Mouse (Mus musculus) limb, embryonic 12.5 days (tissue): ENCODE measurements around the gene Ruvbl2. TPM values are rescaled to one million over a fixed set of nuclear protein-coding genes. Genes with fewer than 3 reads are reported as not detected.
"Not testable (repeated sequence)": the region's sequence is repeated elsewhere in the genome, so short reads cannot be mapped to it uniquely, and the experiment has no call there.

Experiments
- ATAC-seq: fragments of 200-750 bp; cut with Nextera tagmentation; 2 replicates; pipeline ENCODE4 v1.8.0; 2017; ENCODE audit warnings: low read depth, moderate TSS enrichment; ENCODE audit not compliant: insufficient number of reproducible peaks, insufficient read depth, low FRiP score, low TSS enrichment
- H3K27ac ChIP-seq: fragments of 300-500 bp; sonication (generic); 2 replicates; pipeline ENCODE4 v1.5.1; 2016; ENCODE audit warnings: mild to moderate bottlenecking, moderate library complexity
- H3K27me3 ChIP-seq: fragments of 300-500 bp; sonication (generic); 2 replicates; pipeline ENCODE4 v1.6.1; 2016; ENCODE audit warnings: mild to moderate bottlenecking, moderate library complexity
- H3K36me3 ChIP-seq: fragments of 300-500 bp; sonication (generic); 2 replicates; pipeline ENCODE4 v1.6.1; 2016; ENCODE audit warnings: mild to moderate bottlenecking, moderate library complexity
- H3K4me1 ChIP-seq: fragments of 300-500 bp; sonication (generic); replicated peaks from 2 replicates; pipeline ENCODE4 v1.6.1; 2016
- H3K4me2 ChIP-seq: fragments of 300-500 bp; sonication (generic); 2 replicates; pipeline ENCODE4 v1.6.1; 2016; ENCODE audit warnings: mild to moderate bottlenecking, moderate library complexity
- H3K4me3 ChIP-seq: fragments of 300-500 bp; sonication (generic); replicated peaks from 2 replicates; pipeline ENCODE4 v1.5.1; 2016; ENCODE audit warnings: mild to moderate bottlenecking
- H3K9ac ChIP-seq: fragments of 300-500 bp; sonication (generic); replicated peaks from 2 replicates; pipeline ENCODE4 v1.6.1; 2016; ENCODE audit warnings: mild to moderate bottlenecking, moderate library complexity
- H3K9me3 ChIP-seq: fragments of 300-500 bp; sonication (generic); 2 replicates; pipeline ENCODE4 v1.6.1; 2016; ENCODE audit warnings: mild to moderate bottlenecking, moderate library complexity
- WGBS: fragments of 180-500 bp; shearing (Covaris S2); methylation state at CpG from one replicate; pipeline ENCODE4 v1.1.7; 2016; 5-methylcytosine and 5-hydroxymethylcytosine counted together
- polyA plus RNA-seq: library from polyadenylated mRNA; unstranded; fragments of >200 nt; fragmentation: Nextera tagmentation; extraction: Ambion mirVana; gene quantifications from 2 replicates; pipeline ENCODE4 v1.2.1, GENCODE M21; 2016

Gene Ruvbl2
- polyA plus RNA-seq, 1 experiment from 2014 or later: 156 TPM

DNA sequence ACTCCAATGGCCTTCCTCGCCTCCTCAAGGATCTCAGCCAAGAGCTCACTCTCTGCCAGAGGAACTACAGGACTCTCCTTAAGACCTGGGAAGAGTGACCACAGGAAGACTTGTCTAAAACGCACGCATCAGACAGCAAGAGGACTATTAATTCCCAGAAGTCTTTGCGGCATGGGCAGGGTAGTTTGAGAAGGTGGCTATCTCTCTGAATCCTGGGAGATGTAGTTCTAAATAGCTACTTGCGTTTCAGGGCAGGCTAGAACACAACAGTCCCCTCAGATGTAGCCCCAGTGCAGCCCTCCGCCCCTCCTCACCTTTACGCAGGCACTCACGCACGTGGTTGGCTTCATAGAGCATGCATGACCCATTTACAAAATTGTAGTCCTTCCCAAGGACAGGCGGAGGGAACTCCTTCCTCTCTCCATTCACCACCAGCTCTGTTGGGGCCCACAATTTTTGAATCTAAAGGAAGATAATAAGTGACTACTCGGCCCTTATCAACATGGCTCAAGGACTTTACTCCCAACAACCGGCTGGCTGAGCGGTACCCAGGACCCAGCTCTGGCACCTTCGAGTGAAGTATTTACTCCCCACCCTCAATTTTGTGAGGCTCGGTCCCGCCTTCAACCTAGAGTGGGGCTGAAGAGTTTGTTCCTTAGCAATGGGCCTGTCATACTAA, 37.5 kb upstream of the Ruvbl2 start:
- ATAC-seq: no peak
- H3K27me3 ChIP-seq: no peaks in the 10 kb centered on the region
- H3K9me3 ChIP-seq: no peaks in the 10 kb centered on the region
- no peaks in the 10 kb centered on the region for H3K36me3 ChIP-seq
- no peaks in the 10 kb centered on the region for H3K4me1 ChIP-seq
- H3K9ac ChIP-seq: peak overlapping the region; percentile 42; the same call in 1 of the 2 replicates
- H3K4me3 ChIP-seq: peak overlapping the region; percentile 20; the same call in 1 of the 2 replicates
- 64% methylated on average over 16 of the region's 16 CpGs for WGBS
- 0 out of 2 replicates have a peak overlapping the region, but pooled peaks have one; percentile 24 for H3K27ac ChIP-seq
- peak overlapping the region; percentile 39 for H3K4me2 ChIP-seq

- no peak for ATAC-seq
- Histone ChIP-seq H3K27me3 (no peaks in the 10 kb centered on the region), H3K9ac (no peak overlapping the region), H3K27ac (no peak overlapping the region), H3K9me3 (no peaks in the 10 kb centered on the region), H3K4me3 (no peak overlapping the region), H3K36me3 (no peaks in the 10 kb centered on the region), H3K4me1 (peaks cover 8% of the 10 kb centered on the region), H3K4me2 (no peak overlapping the region)
- 10% methylated on average over 3 of the region's 3 CpGs for WGBS
Measured at GRCm38 (mm10) chr7:45470869-45471268, 33.0 kb upstream of the Ruvbl2 start.

GRCm38 (mm10) chr7:45467090-45467670, 29.3 kb upstream of the Ruvbl2 start:
- peak overlapping the region; percentile 87 for H3K4me3 ChIP-seq
- H3K4me2 ChIP-seq: peak overlapping the region; percentile 90
- H3K27me3 ChIP-seq: no peaks in the 10 kb centered on the region
- peaks cover 34% of the 10 kb centered on the region for H3K36me3 ChIP-seq
- peaks cover 14% of the 10 kb centered on the region for H3K4me1 ChIP-seq
- 35% methylated on average over 7 of the region's 7 CpGs for whole genome bisulfite sequencing
- H3K27ac ChIP-seq: no peak overlapping the region
- H3K9ac ChIP-seq: 0 out of 2 replicates have a peak overlapping the region, but pooled peaks have one; percentile 27
- peak; percentile 26 for ATAC-seq
- H3K9me3 ChIP-seq: no peaks in the 10 kb centered on the region

GRCm38 (mm10) chr7:45466283-45467089, 28.6 kb upstream of the Ruvbl2 start, which contains the start of gene Bax:
Gene Bax, minus strand, starts transcription at chr7:45466898.
- H3K36me3 ChIP-seq: peaks cover 40% of the 10 kb centered on the region
- peak; percentile 76 for ATAC-seq

DNA sequence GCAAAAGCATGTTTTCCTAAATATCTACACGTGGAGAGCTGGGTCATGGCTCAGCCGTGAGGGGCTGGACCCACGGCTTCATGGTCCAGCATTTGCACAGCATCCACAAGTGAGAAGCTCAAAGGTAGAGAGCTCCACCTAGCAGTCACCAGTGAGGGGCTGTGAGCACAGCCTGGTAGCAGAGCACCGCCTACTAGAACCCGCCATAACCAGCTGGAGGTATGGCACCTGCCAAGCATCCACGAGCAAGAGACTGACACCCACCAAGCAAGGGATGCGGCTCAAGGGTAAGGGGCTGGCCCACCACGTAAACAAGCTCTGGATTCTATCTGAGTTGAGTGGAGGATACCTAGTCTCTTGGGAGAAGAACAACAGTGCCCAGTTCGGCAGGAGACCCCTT, 27.7 kb upstream of the Ruvbl2 start:
- 82% methylated on average over 9 of the region's 9 CpGs for WGBS
- ATAC-seq: no peak
- Histone ChIP-seq H3K27me3 (no peaks in the 10 kb centered on the region), H3K9ac (peak overlapping the region; percentile 79; the same call in 1 of the 2 replicates), H3K4me3 (peak overlapping the region; percentile 87), H3K27ac (no peak overlapping the region), H3K36me3 (peaks cover 49% of the 10 kb centered on the region), H3K4me1 (peaks cover 23% of the 10 kb centered on the region), H3K4me2 (peak overlapping the region; percentile 90), H3K9me3 (no peaks in the 10 kb centered on the region)

More at GRCm38 (mm10) chr7:45466283-45467089, 28.6 kb upstream of the Ruvbl2 start, which contains the start of gene Bax:
- H3K9ac ChIP-seq: peak within 1 kb of the TSS; percentile 79
- H3K9me3 ChIP-seq: no peaks in the 10 kb centered on the region
- WGBS: under 1% methylated on average over 52 of the region's 58 CpGs
- H3K4me3 ChIP-seq: peak within 1 kb of the TSS; percentile 87
- no peaks in the 10 kb centered on the region for H3K27me3 ChIP-seq
- peaks cover 14% of the 10 kb centered on the region for H3K4me1 ChIP-seq
- peak within 1 kb of the TSS; percentile 90 for H3K4me2 ChIP-seq
- H3K27ac ChIP-seq: peak within 1 kb of the TSS; percentile 56; the same call in 1 of the 2 replicates

DNA sequence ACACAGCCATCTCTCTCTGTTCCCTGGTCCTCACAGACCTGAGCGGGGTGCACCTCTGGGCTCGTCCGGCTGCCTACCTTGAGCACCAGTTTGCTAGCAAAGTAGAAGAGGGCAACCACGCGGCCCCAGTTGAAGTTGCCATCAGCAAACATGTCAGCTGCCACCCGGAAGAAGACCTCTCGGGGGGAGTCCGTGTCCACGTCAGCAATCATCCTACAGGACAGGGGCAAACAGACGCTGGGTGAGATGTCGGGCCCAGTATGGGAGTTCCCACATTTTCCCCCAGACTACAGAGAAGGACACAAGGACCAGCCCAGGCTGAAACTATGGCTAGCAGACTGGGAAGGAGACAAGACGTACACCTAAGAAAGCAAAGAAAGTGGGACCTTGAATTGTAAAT, 27.2 kb upstream of the Ruvbl2 start:
- Histone ChIP-seq H3K4me1 (peaks cover 28% of the 10 kb centered on the region), H3K4me2 (0 out of 2 replicates have a peak overlapping the region, but pooled peaks have one; percentile 90), H3K4me3 (peak overlapping the region; percentile 87), H3K27me3 (no peaks in the 10 kb centered on the region), H3K36me3 (peaks cover 49% of the 10 kb centered on the region), H3K27ac (no peak overlapping the region), H3K9me3 (no peaks in the 10 kb centered on the region), H3K9ac (no peak overlapping the region)
- ATAC-seq: no peak
- WGBS: 96% methylated on average over 12 of the region's 12 CpGs

GRCm38 (mm10) chr7:45463987-45464778, 26.3 kb upstream of the Ruvbl2 start:
- Histone ChIP-seq H3K4me1 (peaks cover 29% of the 10 kb centered on the region), H3K9ac (no peak overlapping the region), H3K27me3 (no peaks in the 10 kb centered on the region), H3K9me3 (no peaks in the 10 kb centered on the region), H3K4me3 (no peak overlapping the region), H3K27ac (no peak overlapping the region), H3K4me2 (no peak overlapping the region), H3K36me3 (peaks cover 49% of the 10 kb centered on the region)
- no peak for ATAC-seq
- 95% methylated on average over 7 of the region's 7 CpGs for WGBS

DNA sequence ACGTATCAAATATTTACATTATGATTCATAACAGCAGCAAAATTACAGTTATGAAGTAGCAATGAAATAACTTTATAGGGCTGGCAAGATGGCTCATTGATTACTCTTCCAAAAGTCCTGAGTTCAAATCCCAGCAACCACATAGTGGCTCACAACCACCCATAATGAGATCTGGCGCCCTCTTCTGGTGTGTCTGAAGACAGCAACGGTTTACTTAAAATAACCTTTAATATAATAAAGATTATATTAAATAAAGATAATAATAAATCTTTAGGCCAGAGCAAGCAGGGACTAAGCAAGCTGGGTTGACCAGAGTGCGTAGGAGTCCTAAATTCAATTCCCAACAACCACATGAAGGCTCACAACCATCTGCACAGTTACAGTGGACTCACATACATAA, 25.0 kb upstream of the Ruvbl2 start:
- not testable (repeated sequence) for H3K4me2 ChIP-seq, H3K9ac ChIP-seq, H3K9me3 ChIP-seq, H3K27me3 ChIP-seq, H3K4me3 ChIP-seq, H3K27ac ChIP-seq, ATAC-seq
- 81% methylated on average over 4 of the region's 4 CpGs for WGBS
- Histone ChIP-seq H3K36me3 (peaks cover 58% of the 10 kb centered on the region), H3K4me1 (peaks cover 34% of the 10 kb centered on the region)

GRCm38 (mm10) chr7:45462325-45462724, 24.4 kb upstream of the Ruvbl2 start:
- no peak overlapping the region for H3K9ac ChIP-seq
- H3K27ac ChIP-seq: peak overlapping the region; percentile 23; the same call in 1 of the 2 replicates
- H3K9me3 ChIP-seq: no peaks in the 10 kb centered on the region
- ATAC-seq: no peak
- H3K27me3 ChIP-seq: no peaks in the 10 kb centered on the region
- 80% methylated on average over 4 of the region's 4 CpGs for WGBS
- no peak overlapping the region for H3K4me3 ChIP-seq
- no peak overlapping the region for H3K4me2 ChIP-seq
- H3K4me1 ChIP-seq: peaks cover 39% of the 10 kb centered on the region
- H3K36me3 ChIP-seq: peaks cover 63% of the 10 kb centered on the region

- H3K4me2 ChIP-seq: no peak overlapping the region
- 91% methylated on average over 4 of the region's 4 CpGs for WGBS
- no peaks in the 10 kb centered on the region for H3K27me3 ChIP-seq
- H3K4me1 ChIP-seq: peaks cover 41% of the 10 kb centered on the region
- no peak for ATAC-seq
- H3K27ac ChIP-seq: peak overlapping the region; percentile 82
- no peak overlapping the region for H3K9ac ChIP-seq
- H3K4me3 ChIP-seq: no peak overlapping the region
- H3K36me3 ChIP-seq: peaks cover 68% of the 10 kb centered on the region
- H3K9me3 ChIP-seq: no peaks in the 10 kb centered on the region
Measured at GRCm38 (mm10) chr7:45461781-45462180, 23.9 kb upstream of the Ruvbl2 start.
